ENCODE assay signal across 30 mouse cellular contexts in genomic region chr11:89472871-89473270, GRCm38 (mm10).
"Had no signal": no experiment of that assay in that cellular context is flagged by ENCODE, and none has a peak within 500 bp of the region (broad histone marks: within the 10 kb centered on the region; RNA-seq: fewer than 3 reads in every experiment).

No protein-coding gene starts in this region.

- H3K9ac ChIP-seq: limb, embryonic 12.5 days; limb, embryonic 13.5 days; limb, embryonic 15.5 days; liver, embryonic 12.5 days; liver, embryonic 13.5 days; liver, embryonic 14.5 days; liver, embryonic 15.5 days; liver, postnatal 0 days; lung, embryonic 14.5 days; lung, embryonic 15.5 days; midbrain, embryonic 12.5 days; midbrain, embryonic 13.5 days; midbrain, embryonic 15.5 days; neural tube, embryonic 12.5 days had no signal

- H3K27me3 ChIP-seq: limb, embryonic 12.5 days; limb, embryonic 13.5 days; limb, embryonic 15.5 days; liver, embryonic 12.5 days; liver, embryonic 13.5 days; liver, embryonic 15.5 days; lung, embryonic 15.5 days; megakaryocyte, embryonic 14.5 days; midbrain, embryonic 12.5 days; midbrain, embryonic 13.5 days; midbrain, embryonic 15.5 days; neural tube, embryonic 12.5 days had no signal

- H3K36me3 ChIP-seq: limb, embryonic 10.5 days; limb, embryonic 12.5 days; limb, embryonic 13.5 days; limb, embryonic 15.5 days; liver, embryonic 12.5 days; liver, embryonic 13.5 days; liver, embryonic 15.5 days; lung, embryonic 15.5 days; midbrain, embryonic 10.5 days; midbrain, embryonic 12.5 days; midbrain, embryonic 13.5 days; midbrain, embryonic 15.5 days; neural tube, embryonic 12.5 days had no signal

- H3K27ac ChIP-seq: limb, embryonic 10.5 days; limb, embryonic 12.5 days; limb, embryonic 13.5 days; limb, embryonic 15.5 days; liver, embryonic 12.5 days; liver, embryonic 13.5 days; liver, embryonic 14.5 days; liver, embryonic 15.5 days; lung, embryonic 15.5 days; macrophage; midbrain, embryonic 10.5 days; midbrain, embryonic 12.5 days; midbrain, embryonic 13.5 days; midbrain, embryonic 15.5 days; neural tube, embryonic 12.5 days had no signal

- H3K4me3 ChIP-seq: limb, embryonic 10.5 days; limb, embryonic 12.5 days; limb, embryonic 13.5 days; limb, embryonic 15.5 days; liver, embryonic 12.5 days; liver, embryonic 13.5 days; liver, embryonic 15.5 days; lung, embryonic 15.5 days; megakaryocyte, embryonic 14.5 days; midbrain, embryonic 10.5 days; midbrain, embryonic 12.5 days; midbrain, embryonic 13.5 days; midbrain, embryonic 15.5 days; myocyte; neural tube, embryonic 12.5 days had no signal

- H3K9me3 ChIP-seq: limb, embryonic 10.5 days; limb, embryonic 12.5 days; limb, embryonic 13.5 days; limb, embryonic 15.5 days; liver, embryonic 12.5 days; liver, embryonic 13.5 days; liver, embryonic 15.5 days; lung, embryonic 15.5 days; midbrain, embryonic 10.5 days; midbrain, embryonic 12.5 days; midbrain, embryonic 13.5 days; midbrain, embryonic 15.5 days; neural tube, embryonic 12.5 days had no signal

- ATAC-seq: liver, embryonic 12.5 days; liver, postnatal 0 days; lung, postnatal 0 days; midbrain, embryonic 13.5 days; midbrain, embryonic 15.5 days; midbrain, embryonic 16.5 days had no signal

- H3K4me2 ChIP-seq: limb, embryonic 12.5 days; limb, embryonic 13.5 days; limb, embryonic 15.5 days; liver, embryonic 11.5 days; liver, embryonic 12.5 days; liver, embryonic 13.5 days; liver, embryonic 15.5 days; lung, embryonic 14.5 days; lung, embryonic 15.5 days; midbrain, embryonic 12.5 days; midbrain, embryonic 13.5 days; midbrain, embryonic 15.5 days; neural tube, embryonic 12.5 days had no signal

- H3K4me1 ChIP-seq: limb, embryonic 10.5 days; limb, embryonic 13.5 days; limb, embryonic 15.5 days; liver, embryonic 12.5 days; liver, embryonic 13.5 days; liver, embryonic 15.5 days; megakaryocyte, embryonic 14.5 days; midbrain, embryonic 12.5 days; midbrain, embryonic 13.5 days; midbrain, embryonic 15.5 days; neural tube, embryonic 12.5 days had no signal

- DNase-seq: left cerebral cortex, postnatal 4 days; liver; liver, embryonic 13.5 days; liver, postnatal 0 days; lung, adult 18-20 months; lung, adult 2 months; lung, embryonic 14.5 days; lung, postnatal 10 days; lung, postnatal 14 days; lung, postnatal 36 days; lung, postnatal 4 days had no signal
